Mouse (Mus musculus) A20 (cell line): Measurements from ENCODE around the gene Morn1.

Experiments used
- DNase-seq: peaks from one replicate; pipeline ENCODE4 v3.0.0-alpha.2; 2011; ENCODE audit warnings: low read depth, low spot score

The Morn1 gene

GRCm38 (mm10) chr4:155139281-155140045, 53.1 kb downstream of the Morn1 start:
- DNase-seq = no peak

GRCm38 (mm10) chr4:155140150-155140549, 53.8 kb downstream of the Morn1 start:
- DNase-seq = no peak

GRCm38 (mm10) chr4:155140795-155141265, 54.5 kb downstream of the Morn1 start:
- no peak for DNase-seq

GRCm38 (mm10) chr4:155142836-155143235, 56.5 kb downstream of the Morn1 start:
- no peak for DNase-seq

GRCm38 (mm10) chr4:155143411-155143810, 57.0 kb downstream of the Morn1 start:
- DNase-seq = no peak

- no peak for DNase-seq
Observed at GRCm38 (mm10) chr4:155143871-155144502, 57.6 kb downstream of the Morn1 start.

GRCm38 (mm10) chr4:155144548-155145180, 58.3 kb downstream of the Morn1 start:
- no peak for DNase-seq

GRCm38 (mm10) chr4:155146107-155146823, 59.9 kb downstream of the Morn1 start:
- no peak for DNase-seq

- DNase-seq = no peak
Observed at GRCm38 (mm10) chr4:155148453-155148852, 62.1 kb downstream of the Morn1 start.

- DNase-seq = no peak
Observed at GRCm38 (mm10) chr4:155148910-155149698, 62.7 kb downstream of the Morn1 start.

GRCm38 (mm10) chr4:155149941-155150275, 63.5 kb downstream of the Morn1 start:
- DNase-seq = no peak

- DNase-seq = no peak
Observed at GRCm38 (mm10) chr4:155150276-155151113, 64.1 kb downstream of the Morn1 start.

- DNase-seq = no peak
Observed at GRCm38 (mm10) chr4:155151221-155151788, 64.9 kb downstream of the Morn1 start.

- DNase-seq = no peak
Observed at GRCm38 (mm10) chr4:155151845-155152244, 65.5 kb downstream of the Morn1 start.

- no peak for DNase-seq
Observed at GRCm38 (mm10) chr4:155152476-155152875, 66.1 kb downstream of the Morn1 start.

GRCm38 (mm10) chr4:155153389-155154072, 67.2 kb downstream of the Morn1 start:
- no peak for DNase-seq

- DNase-seq = no peak
Observed at GRCm38 (mm10) chr4:155154986-155155385, 68.6 kb downstream of the Morn1 start.

GRCm38 (mm10) chr4:155156734-155157133, 70.4 kb downstream of the Morn1 start:
- no peak for DNase-seq

GRCm38 (mm10) chr4:155157871-155158542, 71.6 kb downstream of the Morn1 start:
- no peak for DNase-seq
